Mouse (Mus musculus) megakaryocyte, embryonic 14.5 days (primary cell): ENCODE measurements at regions not wholly inside any gene's neighbourhood (a gene's known extent, or its start where the extent isn't known, plus 50 kb on each side); places are given as distances from the start of the nearest gene placed in this dataset.

ENCODE experiments used
- FLI1 ChIP-seq: IDR thresholded peaks from 2 replicates; pipeline ENCODE4 v1.6.1; 2012; ENCODE audit warnings: low read length, inconsistent platforms, mixed read lengths
- GATA1 ChIP-seq: IDR thresholded peaks from 3 replicates; pipeline ENCODE4 v1.6.1; 2012; ENCODE audit warnings: mixed read lengths, low read length, inconsistent platforms, borderline replicate concordance

- TF ChIP-seq GATA1 = no peak
- TF ChIP-seq FLI1 = no peak
Measured at GRCm38 (mm10) chr1:190309831-190310230, 139.3 kb upstream of the Prox1 start.
